Mouse (Mus musculus): Measurements from ENCODE around the gene Lrrc57. TPM values are rescaled to one million over a fixed set of nuclear protein-coding genes. Genes with fewer than 3 reads are reported as not detected.

Lrrc57 gene
- polyA plus RNA-seq, 2 experiments = 18.4 to 19.4 TPM

DNA sequence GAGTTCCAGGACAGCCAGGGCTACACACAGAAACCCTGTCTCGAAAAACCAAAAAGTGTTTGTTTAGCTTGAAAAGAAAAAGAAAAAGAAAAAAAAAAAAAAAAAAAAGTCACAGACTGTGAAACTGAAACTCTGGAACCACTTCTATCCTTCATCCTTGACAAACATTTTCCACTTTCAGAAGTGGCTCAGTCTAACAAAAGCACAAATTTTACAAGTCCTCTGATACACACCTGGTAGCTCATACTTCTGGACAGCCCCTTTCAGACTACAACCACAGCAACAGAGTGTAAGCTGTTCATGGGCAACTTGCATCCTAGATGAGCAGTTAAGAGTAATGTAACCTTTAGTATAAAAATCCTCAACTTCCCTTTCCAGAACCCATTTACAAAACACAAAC is 47.8 kb downstream of the Lrrc57 start:
- H3K27ac ChIP-seq (replicated peaks; ENCODE audit: low read depth, low read length) = no peak overlapping the region
- no peak overlapping the region for H3K4me3 ChIP-seq (replicated peaks; ENCODE audit: low read length)
- 91% methylated on average over 1 of the region's 1 CpGs for WGBS

DNA sequence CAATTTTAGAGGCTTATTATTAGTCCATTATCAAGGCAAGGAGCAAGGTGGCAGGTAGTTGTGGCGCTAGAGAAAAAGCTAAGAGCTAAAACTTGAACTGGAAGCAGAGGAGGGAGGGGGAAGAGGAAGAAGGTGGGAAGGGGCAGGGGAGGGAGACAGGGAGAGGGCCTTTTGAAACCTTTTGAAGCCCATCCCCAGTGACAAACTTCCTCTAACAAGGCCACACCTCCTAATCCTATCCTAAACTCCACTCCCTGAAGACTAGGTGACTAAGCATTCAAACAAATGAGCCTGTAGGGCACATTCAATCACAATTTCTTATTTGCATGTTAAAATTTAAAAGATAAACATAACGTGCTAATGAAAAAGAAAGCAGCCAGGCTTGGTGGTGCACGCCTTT is 50.5 kb downstream of the Lrrc57 start:
- no peak overlapping the region for H3K4me2 ChIP-seq (replicated peaks; ENCODE audit: low read depth, low read length, severe bottlenecking)
- H3K27ac ChIP-seq (replicated peaks; ENCODE audit: low read depth, low read length) = no peak overlapping the region
- no peak overlapping the region for H3K4me3 ChIP-seq (replicated peaks; ENCODE audit: low read length)
- no peak for TF ChIP-seq POLR2A (IDR thresholded peaks at IDR 0.05; ENCODE audit: borderline replicate concordance, extremely low read depth, insufficient read depth, insufficient read length)
- ATAC-seq (ENCODE audit: low FRiP score, low read depth) (no peak), DNase-seq (ENCODE audit: low spot score) (no peak)
- peaks cover 8% of the 10 kb centered on the region for H3K36me3 ChIP-seq (ENCODE audit: control insufficient read depth, insufficient read depth, low read length)
- H3K9ac ChIP-seq (ENCODE audit: low read depth, low read length, severe bottlenecking) = no peak overlapping the region
- H3K27me3 ChIP-seq (ENCODE audit: control insufficient read depth, insufficient read depth, low read length) = no peaks in the 10 kb centered on the region
- H3K9me3 ChIP-seq (ENCODE audit: control insufficient read depth, low read length) = no peaks in the 10 kb centered on the region
- 83% methylated on average over 3 of the region's 3 CpGs for WGBS
- H3K4me1 ChIP-seq (ENCODE audit: control insufficient read depth, insufficient read depth, low read length) = 0 out of 2 replicates have a peak, but pooled peaks cover under 1% of the 10 kb centered on the region

More for the DNA sequence above, 47.8 kb downstream of the Lrrc57 start:
- Histone ChIP-seq H3K9me3 (ENCODE audit: control insufficient read depth, low read length) (no peaks in the 10 kb centered on the region), H3K4me2 (replicated peaks; ENCODE audit: low read depth, low read length, severe bottlenecking) (no peak overlapping the region), H3K9ac (ENCODE audit: low read depth, low read length, severe bottlenecking) (no peak overlapping the region), H3K4me1 (ENCODE audit: control insufficient read depth, insufficient read depth, low read length) (0 out of 2 replicates have a peak, but pooled peaks cover 4% of the 10 kb centered on the region), H3K27me3 (ENCODE audit: control insufficient read depth, insufficient read depth, low read length) (no peaks in the 10 kb centered on the region), H3K36me3 (ENCODE audit: control insufficient read depth, insufficient read depth, low read length) (no peaks in the 10 kb centered on the region)
- ATAC-seq (ENCODE audit: low FRiP score, low read depth) (no peak), DNase-seq (ENCODE audit: low spot score) (no peak)
- TF ChIP-seq POLR2A (IDR thresholded peaks at IDR 0.05; ENCODE audit: borderline replicate concordance, extremely low read depth, insufficient read depth, insufficient read length) = no peak

DNA sequence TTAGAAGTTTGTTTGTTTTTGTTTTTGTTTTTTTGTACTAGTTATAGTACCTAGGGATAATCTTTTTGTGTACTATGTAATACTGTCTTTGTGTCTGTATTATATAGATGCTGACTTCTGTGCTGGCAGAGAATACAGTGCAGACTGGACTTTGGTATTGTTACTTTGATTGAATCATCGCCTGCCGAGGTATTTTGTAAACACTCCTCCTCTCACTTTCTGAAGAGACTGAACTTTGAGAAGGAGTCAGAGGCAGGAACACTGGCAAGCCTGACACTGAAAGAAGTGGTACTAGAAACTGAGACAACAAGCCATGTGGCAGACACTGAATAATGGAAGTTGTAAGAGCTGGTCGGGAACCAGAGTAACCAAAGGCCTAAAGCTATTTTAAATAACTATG is 52.5 kb downstream of the Lrrc57 start:
- Histone ChIP-seq H3K36me3 (ENCODE audit: control insufficient read depth, insufficient read depth, low read length) (peaks cover 23% of the 10 kb centered on the region), H3K9me3 (ENCODE audit: control insufficient read depth, low read length) (no peaks in the 10 kb centered on the region), H3K27me3 (ENCODE audit: control insufficient read depth, insufficient read depth, low read length) (no peaks in the 10 kb centered on the region), H3K9ac (ENCODE audit: low read depth, low read length, severe bottlenecking) (no peak overlapping the region), H3K4me1 (ENCODE audit: control insufficient read depth, insufficient read depth, low read length) (no peaks in the 10 kb centered on the region), H3K4me3 (replicated peaks; ENCODE audit: low read length) (no peak overlapping the region), H3K27ac (replicated peaks; ENCODE audit: low read depth, low read length) (no peak overlapping the region), H3K4me2 (replicated peaks; ENCODE audit: low read depth, low read length, severe bottlenecking) (no peak overlapping the region)
- no peak for TF ChIP-seq POLR2A (IDR thresholded peaks at IDR 0.05; ENCODE audit: borderline replicate concordance, extremely low read depth, insufficient read depth, insufficient read length)
- ATAC-seq (ENCODE audit: low FRiP score, low read depth) (no peak), DNase-seq (ENCODE audit: low spot score) (no peak)
- WGBS = 94% methylated on average over 3 of the region's 3 CpGs

Other genes starting within 250 kb of the Lrrc57 start
- gene Ganc, start 205.6 kb downstream of the Lrrc57 start, polyA plus RNA-seq (2012; rRNA removed) = 7.8 and 9.4 TPM in 2 replicates
- gene Ganc, start 205.6 kb downstream of the Lrrc57 start, polyA plus RNA-seq (2014; fragmentation: Nextera tagmentation; extraction: Ambion mirVana) = 6.8 and 8.1 TPM in 2 replicates
- gene Tmem87a, start 205.4 kb downstream of the Lrrc57 start, polyA plus RNA-seq (2012; rRNA removed) = 23.2 and 26.3 TPM in 2 replicates
- 11.3 and 12.6 TPM in 2 replicates for gene Tmem87a, start 205.4 kb downstream of the Lrrc57 start, polyA plus RNA-seq (2014; fragmentation: Nextera tagmentation; extraction: Ambion mirVana)
- 6.0 and 6.4 TPM in 2 replicates for gene Capn3, start 153.5 kb downstream of the Lrrc57 start, polyA plus RNA-seq (2012; rRNA removed)
- 2.9 and 4.2 TPM in 2 replicates for gene Capn3, start 153.5 kb downstream of the Lrrc57 start, polyA plus RNA-seq (2014; fragmentation: Nextera tagmentation; extraction: Ambion mirVana)
- 58.0 and 61.9 TPM in 2 replicates for gene Zfp106, start 45.7 kb downstream of the Lrrc57 start, polyA plus RNA-seq (2012; rRNA removed)
- 60.7 and 61.1 TPM in 2 replicates for gene Zfp106, start 45.7 kb downstream of the Lrrc57 start, polyA plus RNA-seq (2014; fragmentation: Nextera tagmentation; extraction: Ambion mirVana)
- gene Snap23, start 41.8 kb downstream of the Lrrc57 start, polyA plus RNA-seq (2012; rRNA removed) = 40.6 and 59.1 TPM in 2 replicates
- gene Snap23, start 41.8 kb downstream of the Lrrc57 start, polyA plus RNA-seq (2014; fragmentation: Nextera tagmentation; extraction: Ambion mirVana) = 51.2 and 51.6 TPM in 2 replicates
- gene Haus2, start 137 bp downstream of the Lrrc57 start, polyA plus RNA-seq (2012; rRNA removed) = 13.2 and 15.0 TPM in 2 replicates
- gene Haus2, start 137 bp downstream of the Lrrc57 start, polyA plus RNA-seq (2014; fragmentation: Nextera tagmentation; extraction: Ambion mirVana) = 20.5 and 21.6 TPM in 2 replicates
- gene Stard9, start 19.6 kb upstream of the Lrrc57 start, polyA plus RNA-seq (2012; rRNA removed) = 25.4 and 28.4 TPM in 2 replicates
- 10.7 and 11.4 TPM in 2 replicates for gene Stard9, start 19.6 kb upstream of the Lrrc57 start, polyA plus RNA-seq (2014; fragmentation: Nextera tagmentation; extraction: Ambion mirVana)
- gene Cdan1, start 240.6 kb upstream of the Lrrc57 start, polyA plus RNA-seq (2012; rRNA removed) = 37.8 and 48.7 TPM in 2 replicates
- gene Cdan1, start 240.6 kb upstream of the Lrrc57 start, polyA plus RNA-seq (2014; fragmentation: Nextera tagmentation; extraction: Ambion mirVana) = 11.3 and 11.5 TPM in 2 replicates
- 6.7 TPM in 2 replicates for gene Ttbk2, start 241.1 kb upstream of the Lrrc57 start, polyA plus RNA-seq (2012; rRNA removed)
- gene Ttbk2, start 241.1 kb upstream of the Lrrc57 start, polyA plus RNA-seq (2014; fragmentation: Nextera tagmentation; extraction: Ambion mirVana) = 5.4 and 5.5 TPM in 2 replicates

All from limb, embryonic 14.5 days (tissue).